Mouse (Mus musculus) heart, adult 2 months (tissue): ENCODE measurements around the gene Vstm4. TPM values are rescaled to one million over a fixed set of nuclear protein-coding genes. Genes with fewer than 3 reads are reported as not detected.
A peak's percentile ranks its signal among the peaks of the same experiment; 100 is the strongest.

Experiments
- DNase-seq, 2 experiments: peaks; one replicate each; pipeline ENCODE4 v3.0.0; 2021
- H3K27ac ChIP-seq: fragments of 200-600 bp; 2 replicates; pipeline ENCODE4 v1.8.1; 2022
- H3K27me3 ChIP-seq: fragments of 200-500 bp; 2 replicates; pipeline ENCODE4 v1.6.1; 2012; ENCODE audit warnings: mild to moderate bottlenecking, low read length, inconsistent platforms, mixed read lengths; ENCODE audit not compliant: control insufficient read depth, insufficient read depth
- H3K36me3 ChIP-seq: fragments of 200-500 bp; 2 replicates; pipeline ENCODE4 v1.6.1; 2012; ENCODE audit warnings: low read length, inconsistent platforms; ENCODE audit not compliant: control insufficient read depth, insufficient read depth
- H3K4me1 ChIP-seq: fragments of 200-500 bp; 2 replicates; pipeline ENCODE4 v1.6.1; 2011; ENCODE audit warnings: low read length; ENCODE audit not compliant: control insufficient read depth, insufficient read depth
- H3K4me3 ChIP-seq: fragments of 200-600 bp; 2 replicates; pipeline ENCODE4 v1.8.1; 2022
- H3K79me2 ChIP-seq: fragments of 200-500 bp; replicated peaks from 2 replicates; pipeline ENCODE4 v1.6.1; 2012; ENCODE audit warnings: mild to moderate bottlenecking, inconsistent platforms, low read length, moderate library complexity, mixed read lengths; ENCODE audit not compliant: control insufficient read depth, insufficient read depth
- H3K9ac ChIP-seq: fragments of 200-500 bp; 2 replicates; pipeline ENCODE4 v1.6.1; 2012; ENCODE audit warnings: low read depth, mild to moderate bottlenecking, control low read depth, inconsistent platforms, low read length, mixed read lengths
- CTCF ChIP-seq: fragments of 200-600 bp; IDR thresholded peaks from 2 replicates; pipeline ENCODE4 v1.8.1; 2022; ENCODE audit warnings: antibody characterized with exemption, mild to moderate bottlenecking, moderate library complexity
- EP300 ChIP-seq: fragments of 200-500 bp; IDR thresholded peaks from 2 replicates; pipeline ENCODE4 v1.6.1; 2011; ENCODE audit warnings: low read depth, low read length, control low read depth; ENCODE audit not compliant: insufficient read depth
- POLR2A ChIP-seq: fragments of 200-500 bp; IDR thresholded peaks from 2 replicates; pipeline ENCODE4 v1.6.1; 2011; ENCODE audit warnings: mild to moderate bottlenecking, low read depth, low read length, control low read depth; ENCODE audit not compliant: insufficient read depth
- WGBS: fragments of 180-500 bp; shearing (Covaris S2); methylation state at CpG from one replicate; pipeline ENCODE4 v1.1.7; 2018; 5-methylcytosine and 5-hydroxymethylcytosine counted together
- intact Hi-C: fragments of 180-260 bp; cut with DNase I; formaldehyde crosslinking; loops from one replicate; pipeline ENCODE4 v1.15.1; 2025
- polyA plus RNA-seq: library from polyadenylated mRNA; depleted of rRNA; stranded (reverse); fragments of >200 nt; gene quantifications from 2 replicates; pipeline ENCODE4 v1.2.3, GENCODE M21; 2012
- total RNA-seq, 2 experiments: library from RNA; stranded (reverse); gene quantifications; 2 replicates each; pipeline ENCODE4 v1.2.3; 2021

Vstm4 gene
- total and polyA plus RNA-seq, 3 experiments, result 6.6 to 11.7 (median 9.2) TPM

DNA sequence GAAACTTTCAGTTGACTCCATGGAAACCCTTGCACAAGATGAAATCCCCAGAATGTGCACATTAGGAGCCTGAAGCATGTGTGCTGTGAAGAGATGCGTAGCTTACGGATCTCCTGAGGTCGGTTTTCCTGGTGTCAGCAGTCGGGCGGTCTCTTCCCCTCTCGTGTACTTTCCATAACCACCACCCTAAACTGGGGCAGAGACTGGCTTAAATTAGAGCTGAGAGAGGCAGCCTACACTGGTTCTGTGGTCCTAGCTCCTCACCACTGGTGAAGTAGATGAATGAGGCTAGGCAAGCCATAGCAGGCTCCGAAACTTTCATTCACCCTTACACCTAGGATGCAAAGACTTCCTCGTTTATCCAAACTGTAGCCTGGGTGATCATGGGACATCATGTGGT, 75.7 kb downstream of the Vstm4 start:
- no peak for TF ChIP-seq POLR2A
- no peak for TF ChIP-seq EP300
- TF ChIP-seq CTCF, result no peak
- DNase-seq, result no peak
- H3K9ac ChIP-seq, result no peak overlapping the region

DNA sequence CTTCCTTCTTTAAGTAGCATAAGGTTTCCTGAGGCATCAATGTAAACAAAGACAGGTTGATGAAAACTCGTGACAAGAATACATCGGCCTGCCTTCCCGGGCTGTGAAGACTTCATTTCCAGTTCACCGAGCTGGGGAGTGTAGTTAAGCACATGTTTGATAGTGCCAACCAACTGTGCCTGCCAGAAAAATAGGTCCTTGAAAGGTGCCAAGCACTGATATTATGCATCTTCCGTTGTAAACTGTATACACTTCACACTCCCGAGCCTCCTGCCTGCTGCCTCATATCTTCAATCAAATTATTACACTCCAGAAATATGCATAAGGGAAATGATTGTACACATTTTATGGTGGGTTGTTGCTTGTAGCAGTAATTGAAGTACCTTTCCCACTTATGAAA, 77.5 kb downstream of the Vstm4 start:
- no peak overlapping the region for H3K4me3 ChIP-seq
- no peak for DNase-seq
- H3K36me3 ChIP-seq, result no peaks in the 10 kb centered on the region
- intact Hi-C loops, result no loop called here
- WGBS, result 61% methylated on average over 6 of the region's 6 CpGs
- H3K79me2 ChIP-seq, result no peaks in the 10 kb centered on the region
- no peaks in the 10 kb centered on the region for H3K27me3 ChIP-seq
- no peak overlapping the region for H3K9ac ChIP-seq
- H3K27ac ChIP-seq, result no peak overlapping the region
- TF ChIP-seq CTCF, result no peak
- TF ChIP-seq EP300, result no peak
- no peak for TF ChIP-seq POLR2A
- no peaks in the 10 kb centered on the region for H3K4me1 ChIP-seq

More for the DNA sequence above, 75.7 kb downstream of the Vstm4 start:
- H3K36me3 ChIP-seq, result no peaks in the 10 kb centered on the region
- H3K4me1 ChIP-seq, result no peaks in the 10 kb centered on the region
- H3K27ac ChIP-seq, result no peak overlapping the region
- no peak overlapping the region for H3K4me3 ChIP-seq
- no peaks in the 10 kb centered on the region for H3K27me3 ChIP-seq
- 89% methylated on average over 8 of the region's 8 CpGs for WGBS
- intact Hi-C loops, result no loop called here
- H3K79me2 ChIP-seq, result no peaks in the 10 kb centered on the region

DNA sequence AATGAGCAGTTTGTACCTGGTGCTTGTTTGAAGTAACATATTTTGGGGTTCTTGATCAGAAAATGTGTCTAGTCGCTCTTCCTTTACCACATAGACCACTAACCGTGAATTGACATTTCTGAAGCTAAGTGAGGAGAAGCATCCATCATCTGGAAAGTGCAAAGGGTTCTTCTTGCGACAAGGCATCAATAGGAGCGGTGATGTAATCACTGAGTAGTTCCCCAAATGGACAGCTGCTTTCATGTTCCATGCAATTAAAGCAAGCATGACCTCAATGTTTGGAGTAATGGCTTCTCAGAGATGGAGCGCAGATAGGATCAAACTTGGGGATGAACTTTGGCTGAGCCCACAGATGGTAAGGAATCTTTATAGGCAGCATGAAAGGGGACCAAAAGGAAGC, 82.7 kb downstream of the Vstm4 start:
- WGBS, result 85% methylated on average over 5 of the region's 5 CpGs
- no peaks in the 10 kb centered on the region for H3K4me1 ChIP-seq
- intact Hi-C loops, result no loop called here
- H3K27me3 ChIP-seq, result no peaks in the 10 kb centered on the region
- H3K79me2 ChIP-seq, result no peaks in the 10 kb centered on the region
- no peak overlapping the region for H3K9ac ChIP-seq
- no peak overlapping the region for H3K4me3 ChIP-seq
- no peak overlapping the region for H3K27ac ChIP-seq
- DNase-seq, result no peak
- TF ChIP-seq CTCF (no peak), EP300 (no peak), POLR2A (no peak)
- H3K36me3 ChIP-seq, result no peaks in the 10 kb centered on the region

DNA sequence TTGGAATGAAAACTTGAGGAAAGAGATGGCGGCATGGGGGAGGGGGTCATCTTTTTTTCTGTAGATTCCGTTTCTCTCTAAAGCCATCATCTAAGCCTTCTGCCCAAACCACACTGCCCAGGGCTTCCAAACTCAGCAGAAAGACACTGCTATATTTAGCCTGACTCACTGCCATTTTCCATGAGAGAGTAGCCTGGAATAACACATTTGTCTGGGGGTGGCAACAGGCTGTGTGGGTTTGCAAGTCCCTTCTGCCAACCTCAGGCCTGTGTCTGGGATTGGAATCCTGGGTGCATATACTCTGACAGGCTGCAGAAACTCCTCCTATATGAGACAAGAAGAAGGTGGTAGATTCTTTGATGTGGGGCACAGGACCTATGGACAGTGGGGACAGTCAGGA, 91.0 kb downstream of the Vstm4 start:
- H3K27me3 ChIP-seq, result no peaks in the 10 kb centered on the region
- intact Hi-C loops, result no loop called here
- no peak overlapping the region for H3K4me3 ChIP-seq
- H3K9ac ChIP-seq, result no peak overlapping the region
- WGBS, result 64% methylated on average over 2 of the region's 2 CpGs
- no peaks in the 10 kb centered on the region for H3K36me3 ChIP-seq
- no peaks in the 10 kb centered on the region for H3K79me2 ChIP-seq
- H3K4me1 ChIP-seq, result peaks cover 8% of the 10 kb centered on the region
- peak overlapping the region; percentile 81 for H3K27ac ChIP-seq
- peak in 1 of 2 experiments; percentile 31 for DNase-seq
- TF ChIP-seq POLR2A (no peak), CTCF (no peak), EP300 (no peak)

DNA sequence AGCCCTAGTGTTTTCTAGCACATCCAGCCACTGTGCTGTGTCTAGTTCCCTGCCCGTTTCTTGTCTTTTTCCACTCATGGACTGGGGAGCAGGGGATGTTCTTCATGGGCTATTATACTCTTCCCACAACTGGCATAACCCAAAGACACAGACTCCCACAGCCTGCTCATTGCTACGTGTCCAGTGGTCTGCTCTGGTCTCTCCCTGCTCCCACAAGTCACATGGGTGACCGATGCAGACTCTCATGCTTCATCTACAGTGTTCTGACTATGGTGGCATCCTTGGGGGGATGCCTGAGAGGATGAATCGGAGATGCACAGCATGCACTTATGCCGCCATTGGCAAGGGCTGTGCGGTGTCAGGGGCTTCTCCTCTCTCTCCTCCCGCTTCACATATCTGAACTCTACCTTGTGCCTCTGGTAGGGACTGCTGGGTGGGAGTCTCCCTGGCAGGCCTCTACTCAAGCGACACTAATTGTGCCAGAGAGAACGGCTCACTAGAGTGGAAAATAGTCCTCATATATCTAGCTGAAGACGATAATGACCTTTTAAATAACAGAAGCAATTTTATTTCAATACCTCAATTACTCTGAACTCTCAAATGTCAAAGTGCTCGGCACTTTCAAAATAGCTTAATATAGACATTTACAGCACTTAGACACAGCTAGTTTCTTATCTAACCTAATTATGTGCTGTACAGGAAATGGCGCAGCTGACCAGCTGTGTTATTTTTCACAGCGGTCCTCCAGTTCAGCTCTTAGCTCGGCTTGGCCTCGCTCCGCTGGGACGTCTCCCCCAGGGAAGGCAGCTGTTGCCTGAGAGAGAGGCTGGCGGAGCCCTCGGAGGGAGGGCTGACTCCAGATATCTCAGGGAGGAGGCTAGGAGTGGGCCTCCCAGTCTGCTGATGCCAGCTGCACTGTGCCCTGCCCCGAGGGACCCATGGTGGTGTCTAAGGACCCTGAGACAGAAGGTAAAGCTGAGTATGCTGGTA, 94.1 kb downstream of the Vstm4 start:
- Histone ChIP-seq H3K27me3 (no peaks in the 10 kb centered on the region), H3K4me3 (no peak overlapping the region), H3K79me2 (no peaks in the 10 kb centered on the region), H3K4me1 (peaks cover 8% of the 10 kb centered on the region), H3K9ac (no peak overlapping the region), H3K27ac (peak overlapping the region; percentile 29), H3K36me3 (no peaks in the 10 kb centered on the region)
- no peak for TF ChIP-seq CTCF
- TF ChIP-seq EP300, result 0 out of 2 replicates have a peak, but pooled peaks have one; percentile 10
- no peak for TF ChIP-seq POLR2A
- intact Hi-C loops, result no loop called here
- WGBS, result 30% methylated on average over 20 of the region's 20 CpGs
- peak; percentile 69 to 78 for DNase-seq

DNA sequence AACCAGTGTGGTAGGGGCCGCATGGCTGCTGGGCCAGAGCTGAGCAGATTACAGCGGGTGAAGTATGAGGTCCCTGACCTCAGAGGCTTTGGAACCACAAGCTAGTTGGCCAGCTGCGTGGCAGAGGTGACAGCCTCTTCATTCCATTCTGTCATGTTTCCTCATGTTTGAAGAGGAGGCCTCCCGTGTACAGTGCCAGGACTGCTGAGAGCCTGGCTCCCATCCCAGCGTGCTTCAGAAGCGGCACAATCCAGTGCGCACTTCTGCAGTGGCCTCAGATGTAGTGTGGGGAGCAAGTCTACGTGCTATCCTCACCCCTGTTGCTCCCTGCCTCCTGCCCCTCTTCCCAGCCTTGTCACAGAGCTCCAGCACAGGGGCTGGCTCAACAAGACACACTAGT, 99.9 kb downstream of the Vstm4 start:
- 38% methylated on average over 8 of the region's 8 CpGs for WGBS
- no peaks in the 10 kb centered on the region for H3K79me2 ChIP-seq

More for the DNA sequence above, 99.9 kb downstream of the Vstm4 start:
- Histone ChIP-seq H3K27ac (peak overlapping the region; percentile 48), H3K36me3 (no peaks in the 10 kb centered on the region), H3K4me1 (peaks cover 10% of the 10 kb centered on the region; the same call in 1 of the 2 replicates), H3K4me3 (no peak overlapping the region), H3K27me3 (no peaks in the 10 kb centered on the region), H3K9ac (peak overlapping the region; percentile 36; the same call in 1 of the 2 replicates)
- peak; percentile 68 to 79 for DNase-seq
- TF ChIP-seq EP300 (0 out of 2 replicates have a peak, but pooled peaks have one; percentile 52), POLR2A (no peak)
- intact Hi-C loops, result loop anchor here (5.0 kb wide), 1 partner anchor 64 kb away; no protein-coding TSS in a partner anchor
